Mouse (Mus musculus) heart, postnatal 0 days (tissue): Measurements from ENCODE around the gene Lman1l. TPM values are rescaled to one million over a fixed set of nuclear protein-coding genes. Genes with fewer than 3 reads are reported as not detected.

ENCODE experiments used
- ATAC-seq: fragments of 200-750 bp; cut with Nextera tagmentation; 2 replicates; pipeline ENCODE4 v1.8.0; 2017; ENCODE audit warnings: low read depth, moderate number of reproducible peaks, moderate library complexity; ENCODE audit not compliant: insufficient read depth
- DNase-seq: peaks from one replicate; pipeline ENCODE4 v3.0.0-alpha.2; 2016; ENCODE audit warnings: low spot score
- H3K27ac ChIP-seq: fragments of 300-500 bp; sonication (generic); 2 replicates; pipeline ENCODE4 v1.5.1; 2014; ENCODE audit warnings: low read depth, mild to moderate bottlenecking
- H3K27me3 ChIP-seq: fragments of 300-500 bp; sonication (generic); 2 replicates; pipeline ENCODE4 v1.6.1; 2014; ENCODE audit warnings: low read length, mixed read lengths; ENCODE audit not compliant: control insufficient read depth, insufficient read depth
- H3K36me3 ChIP-seq: fragments of 300-500 bp; sonication (generic); replicated peaks from 2 replicates; pipeline ENCODE4 v1.6.1; 2014; ENCODE audit warnings: low read length, mixed read lengths; ENCODE audit not compliant: control insufficient read depth, insufficient read depth
- H3K4me1 ChIP-seq: fragments of 300-500 bp; sonication (generic); 2 replicates; pipeline ENCODE4 v1.6.1; 2014; ENCODE audit warnings: antibody characterized with exemption; ENCODE audit not compliant: control insufficient read depth, insufficient read depth
- H3K4me2 ChIP-seq: fragments of 300-500 bp; sonication (generic); 2 replicates; pipeline ENCODE4 v1.6.1; 2014; ENCODE audit warnings: low read depth, mild to moderate bottlenecking, low read length, moderate library complexity
- H3K4me3 ChIP-seq: fragments of 300-500 bp; sonication (generic); 2 replicates; pipeline ENCODE4 v1.5.1; 2014; ENCODE audit warnings: low read depth, low read length
- H3K9ac ChIP-seq: fragments of 300-500 bp; sonication (generic); replicated peaks from 2 replicates; pipeline ENCODE4 v1.6.1; 2014; ENCODE audit warnings: low read depth, low read length, mixed read lengths
- H3K9me3 ChIP-seq: fragments of 300-500 bp; sonication (generic); replicated peaks from 2 replicates; pipeline ENCODE4 v1.6.1; 2016; ENCODE audit warnings: low read length; ENCODE audit not compliant: control insufficient read depth
- CTCF ChIP-seq: IDR thresholded peaks from 2 replicates; pipeline ENCODE4 v1.5.1; 2016; ENCODE audit warnings: antibody characterized with exemption, control low read depth, low read depth
- EP300 ChIP-seq: IDR thresholded peaks from 2 replicates; pipeline ENCODE4 v1.6.1; 2016; ENCODE audit warnings: antibody characterized with exemption, low read depth
- WGBS: fragments of 180-500 bp; shearing (Covaris S2); extraction: QIAGEN DNeasy Blood & Tissue Kit; methylation state at CpG from one replicate; pipeline ENCODE4 v1.1.7; 2014; 5-methylcytosine and 5-hydroxymethylcytosine counted together
- polyA plus RNA-seq: library from polyadenylated mRNA; unstranded; fragments of >200 nt; fragmentation: Nextera tagmentation; extraction: Ambion mirVana; gene quantifications from 2 replicates; pipeline ENCODE4 v1.2.1, GENCODE M21; 2015
- total RNA-seq: library from RNA; depleted of rRNA; stranded (reverse); fragments of >200 nt; gene quantifications from 2 replicates; pipeline ENCODE4 v1.2.3, GENCODE M21; 2014; ENCODE audit warnings: low replicate concordance; rRNA removed

Gene Lman1l
- total RNA-seq (0.15 TPM in 1 of 2 replicates, not detected in the other), polyA plus RNA-seq (not detected in 2 replicates)

DNA sequence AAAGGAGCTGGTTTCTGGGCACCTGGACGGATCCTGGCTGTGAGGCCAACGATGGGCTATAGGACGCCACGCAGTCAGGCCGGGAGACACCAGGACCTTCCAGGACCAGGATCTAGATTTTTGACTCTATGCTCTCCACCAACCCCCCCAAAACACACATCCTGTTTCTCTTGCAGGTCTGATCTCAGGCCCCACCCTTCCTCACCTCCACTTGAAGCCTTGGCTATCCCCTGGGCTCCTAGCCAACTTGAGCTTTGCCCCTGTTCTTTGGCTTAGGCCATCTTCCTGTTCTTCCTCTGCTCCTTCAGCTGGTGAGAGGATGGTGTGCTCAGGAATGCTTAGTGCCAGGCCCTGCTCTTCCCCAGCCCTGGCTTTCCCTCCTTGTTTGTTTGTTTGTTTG is at the start of gene Lman1l:
Gene Lman1l, minus strand, starts transcription at position 101 of the 400 bp plus-strand sequence.
- H3K36me3 ChIP-seq = peaks cover 10% of the 10 kb centered on the region
- H3K27ac ChIP-seq = no peak within 1 kb of the TSS
- ATAC-seq (no peak), DNase-seq (no peak)
- H3K9ac ChIP-seq = no peak within 1 kb of the TSS
- no peaks in the 10 kb centered on the region for H3K4me1 ChIP-seq
- H3K4me3 ChIP-seq = no peak within 1 kb of the TSS
- 91% methylated on average over 5 of the region's 5 CpGs for WGBS
- TF ChIP-seq EP300 (no peak), CTCF (no peak)
- H3K4me2 ChIP-seq = no peak within 1 kb of the TSS
- no peaks in the 10 kb centered on the region for H3K27me3 ChIP-seq
- H3K9me3 ChIP-seq = no peaks in the 10 kb centered on the region

GRCm38 (mm10) chr9:57669566-57669965 is 49.0 kb upstream of the Lman1l start:
- DNase-seq (no peak), ATAC-seq (no peak)
- no peaks in the 10 kb centered on the region for H3K9me3 ChIP-seq
- no peak overlapping the region for H3K4me3 ChIP-seq
- H3K27me3 ChIP-seq = no peaks in the 10 kb centered on the region
- TF ChIP-seq EP300 (no peak), CTCF (no peak)
- no peak overlapping the region for H3K27ac ChIP-seq
- WGBS = 80% methylated on average over 3 of the region's 3 CpGs
- H3K4me2 ChIP-seq = no peak overlapping the region
- no peaks in the 10 kb centered on the region for H3K4me1 ChIP-seq
- H3K9ac ChIP-seq = no peak overlapping the region
- no peaks in the 10 kb centered on the region for H3K36me3 ChIP-seq

DNA sequence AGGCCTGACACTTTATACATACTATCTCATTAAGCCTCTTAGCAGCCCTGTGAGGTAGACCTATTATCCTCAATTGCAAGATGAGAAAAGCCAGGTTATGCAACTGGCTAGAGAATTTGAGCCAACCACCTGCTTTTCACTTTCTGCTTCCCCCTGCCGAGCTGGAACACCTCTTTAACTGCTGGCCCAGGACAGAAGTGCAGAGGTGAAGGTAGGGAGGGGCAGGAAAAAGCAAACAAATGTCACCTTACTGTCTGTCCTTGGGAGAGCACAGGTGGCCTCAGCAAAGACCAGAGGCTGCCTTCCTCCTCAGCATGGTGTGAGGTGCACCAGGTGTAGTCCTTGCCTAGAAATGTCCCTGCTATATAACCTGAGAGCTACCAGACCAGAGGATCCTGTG is 47.7 kb upstream of the Lman1l start:
- no peaks in the 10 kb centered on the region for H3K27me3 ChIP-seq
- WGBS = 36% methylated on average over 1 of the region's 1 CpGs
- H3K4me1 ChIP-seq = no peaks in the 10 kb centered on the region
- no peak overlapping the region for H3K9ac ChIP-seq
- no peaks in the 10 kb centered on the region for H3K9me3 ChIP-seq
- no peaks in the 10 kb centered on the region for H3K36me3 ChIP-seq
- H3K4me3 ChIP-seq = no peak overlapping the region
- ATAC-seq = no peak
- H3K4me2 ChIP-seq = no peak overlapping the region
- H3K27ac ChIP-seq = no peak overlapping the region
- no peak for DNase-seq
- TF ChIP-seq EP300 (no peak), CTCF (no peak)

- ATAC-seq = no peak
These were observed 47.2 kb upstream of the Lman1l start for GRCm38 (mm10) chr9:57667817-57668216.

DNA sequence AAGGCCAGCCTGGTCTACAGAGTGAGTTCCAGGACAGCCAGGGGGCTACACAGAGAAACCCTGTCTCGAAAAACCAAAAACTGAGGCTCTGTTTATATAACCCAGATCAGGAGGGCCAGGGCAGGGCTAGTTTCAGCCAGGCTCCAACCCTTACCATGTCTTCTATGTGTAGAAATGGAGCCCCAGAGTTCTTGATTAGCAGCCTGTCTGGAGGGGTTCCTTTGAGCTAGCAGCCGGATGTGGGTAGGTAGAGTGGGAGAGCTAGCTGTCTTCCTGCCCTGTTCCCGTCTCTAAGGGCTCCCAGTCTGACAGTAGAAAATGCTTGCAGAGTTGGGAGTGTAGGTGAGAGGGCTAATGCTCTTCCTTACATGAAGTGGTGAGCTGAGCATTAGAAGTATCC is 46.6 kb upstream of the Lman1l start:
- ATAC-seq (no peak), DNase-seq (no peak)
- no peaks in the 10 kb centered on the region for H3K4me1 ChIP-seq
- H3K4me3 ChIP-seq = no peak overlapping the region
- no peak overlapping the region for H3K4me2 ChIP-seq
- WGBS = 54% methylated on average over 3 of the region's 3 CpGs
- no peaks in the 10 kb centered on the region for H3K36me3 ChIP-seq
- H3K27me3 ChIP-seq = no peaks in the 10 kb centered on the region
- H3K9me3 ChIP-seq = no peaks in the 10 kb centered on the region
- TF ChIP-seq CTCF (no peak), EP300 (no peak)
- H3K27ac ChIP-seq = no peak overlapping the region
- H3K9ac ChIP-seq = no peak overlapping the region

More at GRCm38 (mm10) chr9:57667817-57668216, 47.2 kb upstream of the Lman1l start:
- Histone ChIP-seq H3K27ac (no peak overlapping the region), H3K9me3 (no peaks in the 10 kb centered on the region), H3K9ac (no peak overlapping the region), H3K4me1 (no peaks in the 10 kb centered on the region), H3K27me3 (no peaks in the 10 kb centered on the region), H3K4me2 (no peak overlapping the region), H3K36me3 (no peaks in the 10 kb centered on the region), H3K4me3 (no peak overlapping the region)
- 62% methylated on average over 11 of the region's 11 CpGs for WGBS
- no peak for DNase-seq
- TF ChIP-seq EP300 = no peak
- no peak for TF ChIP-seq CTCF

GRCm38 (mm10) chr9:57666536-57666935 is 46.0 kb upstream of the Lman1l start:
- Histone ChIP-seq H3K36me3 (no peaks in the 10 kb centered on the region), H3K4me3 (no peak overlapping the region), H3K4me1 (no peaks in the 10 kb centered on the region), H3K9ac (no peak overlapping the region), H3K4me2 (no peak overlapping the region), H3K27me3 (no peaks in the 10 kb centered on the region), H3K27ac (no peak overlapping the region), H3K9me3 (no peaks in the 10 kb centered on the region)
- no peak for DNase-seq
- WGBS = 79% methylated on average over 8 of the region's 8 CpGs
- TF ChIP-seq EP300 (no peak), CTCF (no peak)
- no peak for ATAC-seq
